Mouse (Mus musculus): Measurements from ENCODE around the gene Kcnq5.
"Not testable (repeated sequence)": the region's sequence is repeated elsewhere in the genome, so short reads cannot be mapped to it uniquely, and the experiment has no call there.

Gene Kcnq5

DNA sequence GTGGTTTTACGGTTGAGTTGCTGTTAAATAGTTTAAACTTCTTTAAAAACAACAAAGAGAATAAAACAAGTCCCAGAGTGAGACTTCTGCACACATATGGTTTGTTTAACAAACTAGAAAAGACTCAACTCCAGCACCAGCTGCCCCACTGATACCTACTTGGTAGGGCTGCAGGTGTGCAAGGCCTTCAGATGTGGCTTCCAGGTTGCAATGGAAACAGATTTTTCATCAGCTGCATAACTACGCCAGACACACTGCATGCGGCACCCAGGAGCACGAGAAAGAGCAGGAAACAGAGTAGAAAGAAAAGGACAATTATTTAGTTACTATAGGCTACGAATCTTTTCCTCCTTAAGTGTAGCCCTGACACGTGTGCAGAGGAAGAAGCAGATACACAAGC lies 492.4 kb downstream of the Kcnq5 start:
- no peak for DNase-seq (ENCODE audit: low spot score)

DNA sequence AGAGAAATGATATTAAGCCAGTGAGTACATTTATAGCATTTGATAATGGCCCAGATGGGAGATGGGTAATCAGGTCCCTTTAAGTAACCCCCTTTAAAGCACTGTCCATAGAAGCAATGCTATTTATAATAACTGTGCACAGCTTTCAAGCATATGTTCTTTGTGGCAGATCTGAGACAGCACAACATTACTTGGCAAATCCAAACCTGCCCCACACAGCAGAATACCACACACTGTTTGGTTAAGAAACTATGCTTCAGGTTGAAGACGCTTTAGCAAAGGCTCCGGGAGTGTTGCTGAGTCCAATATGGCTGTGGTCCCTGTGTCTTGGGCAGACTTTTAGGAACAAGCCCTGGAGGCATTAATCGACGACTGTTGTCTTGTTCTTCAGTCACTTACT lies 495.3 kb downstream of the Kcnq5 start:
- DNase-seq (ENCODE audit: low spot score): no peak

DNA sequence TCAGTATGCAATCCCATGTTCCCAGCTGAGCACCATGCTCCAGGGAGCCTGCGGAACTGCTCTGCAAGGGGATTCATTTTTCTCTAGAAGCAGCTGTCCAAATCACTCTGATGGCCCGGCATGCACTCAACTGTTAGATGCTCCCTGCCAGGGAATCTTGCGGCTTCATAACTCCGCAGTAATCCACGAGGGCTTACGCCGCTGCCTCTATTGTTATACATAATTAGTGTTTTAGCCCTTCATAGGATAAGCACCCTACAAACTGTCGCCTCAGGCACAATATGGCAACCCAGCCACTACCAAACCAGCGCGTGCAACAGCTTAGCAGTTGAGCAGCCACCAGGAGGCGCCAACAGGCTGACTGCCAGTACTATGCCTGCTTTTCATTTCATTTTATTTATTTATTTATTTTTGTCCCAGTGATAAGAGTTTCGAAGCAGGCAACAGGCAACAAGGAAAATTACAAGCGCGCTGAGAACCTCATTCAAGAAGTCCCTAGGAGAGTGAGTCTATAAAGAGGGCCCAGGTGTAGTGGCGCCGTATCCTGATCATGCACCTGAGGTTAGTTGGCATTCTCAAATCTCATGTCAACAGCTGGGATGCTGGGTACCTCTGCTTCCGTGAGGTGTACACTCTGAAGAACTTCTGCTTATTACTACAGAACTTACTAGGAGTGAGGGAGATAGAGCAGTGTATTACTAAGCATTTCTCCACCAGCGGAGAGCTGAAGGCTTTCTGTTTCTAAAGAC lies 500.6 kb downstream of the Kcnq5 start:
- DNase-seq (ENCODE audit: low spot score): peak; percentile 54

DNA sequence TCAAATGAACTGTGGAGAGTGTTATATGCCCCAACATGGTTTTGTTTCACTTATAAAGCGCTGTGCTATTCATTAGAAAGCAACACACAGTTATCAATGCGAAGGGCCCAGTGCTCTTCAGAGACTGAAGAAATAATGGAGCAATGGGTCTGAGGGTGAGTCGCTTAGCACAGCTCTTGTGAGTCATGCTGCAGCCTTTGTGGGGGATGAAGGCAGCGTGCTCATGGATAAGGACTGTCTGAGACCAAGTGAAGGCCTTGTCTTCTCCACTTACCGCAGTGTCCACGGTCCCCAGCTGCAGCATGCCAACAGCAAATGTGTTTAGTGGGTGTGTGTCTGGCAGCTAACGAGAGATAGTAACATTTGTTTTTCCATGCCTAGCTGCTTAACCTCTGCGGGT lies 503.2 kb downstream of the Kcnq5 start:
- no peak for DNase-seq (ENCODE audit: low spot score)

DNA sequence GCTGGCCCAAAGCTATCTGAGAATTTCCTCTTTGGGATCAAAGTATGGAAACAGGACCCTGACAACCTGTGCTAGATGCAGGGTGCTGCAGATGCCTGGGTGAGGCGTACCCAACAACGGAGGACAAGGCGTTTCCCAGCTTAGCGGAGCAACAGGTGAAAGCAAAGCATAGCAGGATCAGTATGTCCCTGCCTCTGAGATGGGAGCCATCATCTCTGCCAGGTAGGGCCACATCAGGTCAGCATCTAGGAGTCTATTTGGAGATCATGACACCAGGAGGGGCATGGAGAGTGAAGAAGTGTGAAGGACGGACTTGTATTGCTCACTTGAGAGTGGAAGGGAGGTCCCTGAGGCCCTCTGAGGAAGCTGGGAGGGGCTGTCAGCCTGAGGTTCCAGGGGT lies 505.8 kb downstream of the Kcnq5 start:
- DNase-seq (ENCODE audit: low spot score): no peak

DNA sequence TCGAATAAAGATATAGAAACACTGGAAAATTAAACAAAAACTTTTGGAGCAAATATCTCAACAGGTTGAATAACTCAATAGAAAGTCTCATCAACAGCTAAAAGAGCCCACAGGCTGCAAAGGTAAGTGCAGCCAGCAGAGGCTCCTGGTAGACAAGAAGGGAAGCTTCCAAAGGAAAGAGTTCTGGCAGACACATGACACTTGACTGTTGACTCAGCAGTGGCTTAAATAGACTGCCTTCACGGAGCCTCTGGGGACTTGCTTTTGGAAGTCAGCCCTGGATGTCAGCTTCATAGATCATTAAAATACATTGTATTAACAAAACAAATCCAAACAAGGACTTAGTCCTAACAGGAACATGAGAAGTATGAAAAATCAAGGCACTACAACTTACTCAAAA lies 513.5 kb downstream of the Kcnq5 start:
- DNase-seq (ENCODE audit: low spot score): no peak

DNA sequence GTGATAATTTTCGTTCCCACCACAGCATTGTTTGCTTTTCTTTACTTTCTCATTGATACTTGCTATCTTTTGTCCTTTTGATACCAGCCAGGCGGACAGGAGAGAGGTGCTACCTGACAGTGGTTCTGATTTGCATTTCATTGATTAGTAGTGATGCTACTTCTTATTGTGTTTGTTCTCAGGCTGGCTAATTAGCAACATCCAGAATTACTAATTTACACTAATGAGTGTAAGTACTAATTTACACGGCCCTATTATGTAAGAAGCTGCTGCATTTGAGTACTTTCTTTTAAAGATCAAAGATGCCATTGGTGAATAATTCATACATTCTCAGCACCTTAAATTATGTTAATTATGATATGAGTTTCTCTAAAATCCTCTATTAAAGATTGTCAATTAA lies 525.0 kb downstream of the Kcnq5 start:
- DNase-seq (ENCODE audit: low spot score): no peak

DNA sequence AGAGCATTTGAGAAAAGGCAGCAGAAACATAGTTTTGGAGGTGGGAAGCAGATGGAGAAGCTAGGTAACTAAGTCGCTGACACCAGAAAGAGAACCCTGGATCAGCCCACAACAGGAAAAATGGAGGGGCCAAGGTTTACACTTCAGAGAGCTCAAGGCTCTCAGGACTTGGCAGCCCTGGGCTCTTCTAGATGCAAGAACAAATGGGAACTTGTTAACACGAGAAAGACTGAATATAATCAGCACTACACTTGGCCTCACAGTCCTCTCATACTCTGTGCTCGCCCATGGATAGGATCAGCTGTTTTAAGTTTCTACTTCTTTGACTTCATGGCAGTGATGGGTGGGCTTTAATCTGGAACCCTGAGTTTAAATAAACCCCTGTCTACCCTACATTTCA lies 526.9 kb downstream of the Kcnq5 start:
- no peak for DNase-seq (ENCODE audit: low spot score)

DNA sequence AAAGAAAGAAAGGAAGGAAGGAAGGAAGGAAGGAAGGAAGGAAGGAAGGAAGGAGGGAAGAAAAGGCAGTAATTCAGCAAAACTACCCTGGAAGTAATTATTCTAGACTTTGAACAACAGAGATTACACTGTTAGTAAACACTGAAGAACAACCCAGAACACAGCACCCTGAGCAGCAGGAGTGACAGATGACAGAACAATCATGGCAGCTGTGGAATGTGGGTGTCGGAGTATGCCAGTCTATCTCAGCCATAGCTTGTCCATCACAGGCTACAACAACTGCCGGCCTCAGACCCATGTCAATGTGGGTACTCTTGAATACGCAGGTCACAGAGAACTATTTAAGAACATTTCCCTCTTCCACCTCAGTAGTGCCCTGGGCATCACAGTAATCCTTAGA lies 530.1 kb downstream of the Kcnq5 start:
- DNase-seq (ENCODE audit: low spot score): no peak

DNA sequence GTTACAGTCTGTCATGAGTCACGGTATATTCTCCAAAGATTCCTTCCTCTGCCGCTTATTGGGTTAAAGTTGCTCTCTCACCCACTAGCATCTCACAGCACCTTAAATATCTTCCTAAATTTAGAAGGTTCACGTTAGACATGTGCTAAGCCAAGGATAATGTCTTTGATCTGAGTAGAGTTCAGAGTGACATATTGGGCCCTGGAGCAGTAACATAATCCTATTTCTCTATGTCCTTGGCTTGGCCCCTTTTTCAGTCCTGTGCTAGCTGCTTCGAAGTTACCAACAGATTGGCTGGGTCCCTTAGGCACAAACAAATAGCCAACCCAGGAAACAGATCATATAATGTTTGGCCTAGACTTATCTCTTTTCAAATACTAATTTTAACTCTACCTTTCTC lies 533.7 kb downstream of the Kcnq5 start:
- DNase-seq (ENCODE audit: low spot score): no peak

DNA sequence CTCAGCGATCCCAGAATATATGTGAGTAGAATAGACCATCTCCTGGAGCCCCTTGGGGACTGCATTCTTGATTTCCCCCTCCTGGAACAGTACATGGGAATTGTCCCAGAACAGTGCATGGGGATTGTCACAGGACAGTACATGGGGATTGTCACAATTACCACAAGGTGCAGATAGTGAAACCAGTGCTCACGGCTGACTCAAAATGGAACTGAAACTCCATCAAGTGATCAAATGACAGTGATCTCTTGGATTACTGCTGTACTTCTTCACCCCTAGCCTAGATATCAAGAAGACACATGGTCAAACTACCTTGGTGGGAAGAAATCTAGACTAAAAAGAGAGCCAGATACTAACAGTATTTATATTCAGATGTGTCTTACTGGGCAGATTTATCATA lies 536.1 kb downstream of the Kcnq5 start:
- no peak for DNase-seq (ENCODE audit: low spot score)

DNA sequence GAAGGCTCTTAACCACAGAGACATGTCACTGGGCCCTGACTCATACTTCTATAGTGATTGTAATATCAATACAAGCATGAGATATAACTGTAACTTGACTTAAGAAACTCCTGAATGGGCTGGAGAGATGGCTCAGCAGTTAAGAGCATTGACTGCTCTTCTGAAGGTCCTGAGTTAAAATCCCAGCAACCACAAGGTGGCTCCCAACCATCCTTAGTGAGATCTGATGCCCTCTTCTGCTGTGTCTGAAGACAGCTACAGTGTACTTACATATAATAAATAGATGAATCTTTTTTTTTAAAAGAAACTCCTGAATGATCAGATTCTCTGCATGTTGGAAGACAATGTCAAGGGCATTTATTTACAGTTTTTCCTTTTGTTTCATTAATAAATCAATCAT lies 542.4 kb downstream of the Kcnq5 start:
- no peak for DNase-seq (ENCODE audit: low spot score)

DNA sequence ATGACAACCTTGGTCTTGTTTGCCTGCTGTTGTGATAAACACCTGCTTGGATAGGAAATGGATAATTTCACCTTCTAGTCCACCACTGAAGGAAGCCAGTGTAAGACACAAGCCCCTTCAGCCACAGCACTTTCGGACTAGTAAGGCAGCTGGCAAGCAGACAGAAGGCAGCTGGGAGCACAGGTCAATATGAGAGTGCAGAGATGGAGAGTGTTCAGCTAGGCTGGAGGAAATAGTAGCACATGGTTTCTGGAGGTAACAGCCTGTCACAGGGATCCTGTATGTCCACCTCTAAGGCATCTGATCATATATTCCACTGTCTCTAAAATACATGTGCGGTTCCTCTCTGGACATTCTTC lies 549.6 kb downstream of the Kcnq5 start:
- DNase-seq (ENCODE audit: low spot score): no peak

DNA sequence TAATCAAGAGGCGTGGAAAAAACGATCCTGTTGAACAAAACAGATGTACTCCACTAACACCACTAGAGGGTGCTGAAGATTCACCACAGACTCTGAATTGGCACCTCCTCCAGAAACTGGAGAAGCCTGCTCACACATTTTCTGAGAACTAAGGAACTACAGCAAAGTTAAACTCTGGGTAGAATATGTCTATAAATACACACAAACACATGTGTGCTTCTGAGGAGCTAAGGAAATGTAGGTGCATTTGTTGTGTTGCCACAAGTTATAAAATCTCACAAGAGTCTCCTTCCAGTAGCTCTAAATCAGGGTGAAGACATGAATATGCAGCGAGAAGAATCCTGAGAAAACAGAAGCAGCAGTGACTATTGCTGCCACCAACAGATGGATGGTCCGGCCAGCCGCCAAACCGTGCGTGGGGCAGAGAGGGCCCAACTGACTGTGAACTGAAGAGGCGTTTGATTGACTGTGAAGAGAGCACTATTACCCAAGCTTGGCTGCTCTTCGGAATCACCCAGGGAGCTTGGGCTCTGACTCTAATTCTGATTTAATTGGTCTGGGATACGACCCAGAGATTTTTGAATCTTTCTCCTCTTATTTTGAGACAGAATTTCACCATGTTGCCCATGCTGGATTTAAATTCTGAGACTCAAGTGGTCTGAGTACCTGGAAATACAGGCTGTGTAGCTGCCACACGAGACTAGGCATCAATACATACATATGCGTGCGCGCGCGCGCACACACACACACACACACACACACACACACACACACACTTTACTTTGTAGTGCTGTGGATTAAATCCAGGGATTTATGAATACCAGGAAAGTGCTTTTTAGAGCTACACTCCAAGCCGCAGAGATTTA lies 550.2 kb downstream of the Kcnq5 start:
- peak; percentile 29 for DNase-seq (ENCODE audit: low spot score)

DNA sequence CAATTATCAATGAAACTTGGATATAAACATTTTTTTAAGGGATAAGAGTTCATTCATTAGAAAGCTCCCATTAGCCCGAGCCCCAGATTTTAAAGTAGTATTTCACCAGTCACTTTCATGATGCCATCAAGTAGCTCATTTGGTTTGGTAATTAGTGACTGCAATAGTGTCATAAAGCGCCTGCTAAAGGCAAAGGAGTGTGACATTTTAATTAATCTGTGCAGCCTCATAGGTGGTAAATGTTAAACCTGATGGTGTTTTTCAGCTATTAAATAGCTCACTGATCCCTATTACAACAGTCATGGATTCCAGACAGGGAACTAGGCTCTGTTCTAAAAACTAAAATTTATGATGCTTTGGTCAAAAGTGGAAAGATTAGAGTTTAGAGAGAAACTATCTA lies 554.5 kb downstream of the Kcnq5 start:
- no peak for DNase-seq (ENCODE audit: low spot score)

DNA sequence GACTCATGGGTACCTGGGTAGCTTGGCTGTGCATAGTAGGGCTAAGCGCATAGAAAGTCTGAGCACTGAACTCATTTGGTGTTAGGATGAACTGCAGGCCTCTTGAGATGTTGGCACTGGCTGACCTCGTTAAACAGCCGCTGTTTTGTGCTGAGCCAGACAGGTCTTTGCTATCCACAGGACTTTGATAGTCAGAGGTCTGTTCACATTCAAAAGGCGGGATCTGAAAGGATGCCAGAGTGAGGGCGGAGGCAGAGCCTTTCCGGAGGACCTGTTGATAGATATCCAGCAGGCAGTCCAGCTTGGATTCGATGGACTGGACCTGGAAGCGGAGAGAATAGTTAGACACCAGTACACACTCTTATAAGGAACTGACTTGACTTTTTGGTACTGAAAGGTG lies 558.9 kb downstream of the Kcnq5 start:
- DNase-seq (ENCODE audit: low spot score): no peak

DNA sequence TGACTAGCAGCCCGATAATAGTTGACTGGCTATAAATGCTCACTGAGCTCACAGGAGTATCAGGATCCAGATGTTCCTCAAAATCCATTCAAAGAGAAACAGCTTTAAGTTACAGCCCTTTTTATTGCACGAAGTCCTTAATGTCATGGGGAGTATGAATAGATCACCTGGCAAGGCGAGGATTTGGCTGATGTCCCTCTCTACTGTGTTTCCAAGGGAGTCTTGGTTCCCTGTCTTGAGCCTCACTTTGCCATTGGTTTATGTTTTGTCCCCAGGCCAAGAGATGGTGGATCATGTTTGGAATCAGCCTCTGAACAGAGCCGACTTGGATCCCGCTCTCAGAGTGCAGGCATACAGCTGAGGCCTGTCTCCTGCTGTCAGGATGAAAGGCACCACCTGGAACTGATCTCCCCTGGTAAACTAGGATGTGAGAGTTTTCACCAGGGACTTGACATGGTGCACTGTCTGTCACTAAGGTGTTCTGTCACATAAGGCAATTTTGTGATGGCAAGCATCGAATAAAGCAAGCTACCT lies 570.5 kb downstream of the Kcnq5 start:
- no peak for DNase-seq (ENCODE audit: low spot score)

DNA sequence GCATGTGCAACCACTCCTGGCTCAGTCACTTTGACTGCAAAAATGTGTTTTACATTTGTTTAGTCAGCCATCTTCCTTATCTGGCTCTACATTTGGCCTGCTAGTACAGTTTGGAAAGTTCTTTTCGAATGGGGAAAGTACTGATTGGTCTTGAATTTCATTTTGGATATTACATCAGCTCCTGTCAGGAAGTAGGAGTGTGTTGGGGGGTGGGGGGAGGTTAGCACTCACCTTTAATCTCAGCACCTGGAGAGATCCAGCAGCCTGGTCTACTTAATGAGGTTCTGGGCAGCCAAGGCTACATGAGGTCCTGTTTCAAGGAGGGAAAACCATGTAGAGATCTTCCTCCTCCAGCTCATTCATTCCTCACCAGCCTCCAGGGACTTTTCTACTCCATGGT lies 578.5 kb downstream of the Kcnq5 start, which contains the start of gene Khdc1b:
Gene Khdc1b (plus strand): TSS at position 301 of the 400 bp plus-strand sequence.
- no peak for DNase-seq (ENCODE audit: low spot score)

DNA sequence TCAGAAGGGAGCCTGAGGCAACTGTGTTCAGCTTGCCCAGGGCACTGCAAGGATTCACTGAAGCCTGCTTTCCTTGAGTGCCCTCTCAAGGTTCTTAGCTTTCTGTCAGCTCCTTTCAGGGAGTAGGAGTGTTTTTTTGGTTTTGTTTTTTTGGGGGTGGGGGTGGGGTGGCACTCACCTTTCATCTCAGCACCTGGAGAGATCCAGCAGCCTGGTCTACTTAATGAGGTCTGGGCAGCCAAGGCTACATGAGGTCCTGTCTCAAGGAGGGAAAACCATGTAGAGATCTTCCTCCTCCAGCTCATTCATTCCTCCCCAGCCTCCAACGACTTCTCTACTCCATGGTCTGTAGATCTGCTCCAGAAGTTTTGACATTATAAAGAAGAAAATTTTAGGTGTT lies 593.7 kb downstream of the Kcnq5 start, which contains the start of gene Khdc1c:
Gene Khdc1c (plus strand): TSS at position 301 of the 400 bp plus-strand sequence.
- not testable (repeated sequence) for DNase-seq (ENCODE audit: low spot score)

DNA sequence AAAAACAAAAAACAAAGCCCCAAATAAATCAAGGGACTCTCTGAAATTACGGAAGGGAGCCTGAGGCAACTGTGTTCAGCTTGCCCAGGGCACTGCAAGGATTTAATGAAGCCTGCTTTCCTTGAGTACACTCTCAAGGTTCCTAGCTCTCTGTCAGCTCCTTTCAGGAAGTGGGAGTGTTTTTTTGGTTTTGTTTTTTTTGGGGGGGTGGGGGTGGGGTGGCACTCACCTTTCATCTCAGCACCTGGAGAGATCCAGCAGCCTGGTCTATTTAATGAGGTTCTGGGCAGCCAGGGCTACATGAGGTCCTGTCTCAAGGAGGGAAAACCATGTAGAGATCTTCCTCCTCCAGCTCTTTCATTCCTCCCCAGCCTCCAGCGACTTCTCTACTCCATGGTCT lies 612.4 kb downstream of the Kcnq5 start, which contains the start of gene Khdc1a:
Gene Khdc1a (plus strand): TSS at position 301 of the 400 bp plus-strand sequence.
- DNase-seq (ENCODE audit: low spot score): no peak
